ENCODE assay signal across 8 mouse cellular contexts in the genomic region with DNA sequence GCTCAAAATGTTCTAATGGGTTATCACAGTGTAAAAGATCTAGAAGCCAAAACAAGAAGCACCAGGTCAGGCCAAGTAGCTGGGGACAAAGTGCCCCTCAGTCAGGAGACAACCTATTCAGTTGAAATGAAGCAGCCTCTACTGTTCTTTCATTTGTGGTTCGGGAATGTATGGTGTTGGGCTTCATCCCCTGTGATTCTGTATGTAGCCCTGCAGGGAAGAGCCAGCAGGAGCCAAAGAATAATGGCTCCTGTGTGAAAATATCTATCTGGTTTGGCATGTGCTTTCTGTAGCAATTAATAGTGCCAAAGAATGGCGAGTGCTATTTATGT. TPM values are rescaled to one million over a fixed set of nuclear protein-coding genes. Genes with fewer than 3 reads are reported as not detected.
DNase-seq lines count a peak whose midpoint lies in the region; ATAC-seq and TF ChIP-seq lines count a peak whose summit lies in the region.

No protein-coding gene starts in this region.

- peak overlapping the region; percentile 83 for H3K4me2 ChIP-seq in heart, embryonic 13.5 days
- peak overlapping the region; percentile 61 for H3K4me2 ChIP-seq in forebrain, embryonic 16.5 days (ENCODE audit: low read length)

- WGBS in heart, embryonic 13.5 days = 3% methylated on average over 2 of the region's 2 CpGs
- WGBS in forebrain, embryonic 16.5 days = 2% methylated on average over 2 of the region's 2 CpGs

- peak overlapping the region; percentile 78 for H3K4me3 ChIP-seq in heart, embryonic 13.5 days
- peak overlapping the region; percentile 74 to 79 for H3K4me3 ChIP-seq in ES-E14 (ENCODE audit: insufficient read depth in 1 of 2, low read depth in 1 of 2, low read length in 2 of 2, poor library complexity in 1 of 2, severe bottlenecking in 1 of 2)
- peak overlapping the region; percentile 93 for H3K4me3 ChIP-seq in forebrain, embryonic 16.5 days (replicated peaks; ENCODE audit: low read length)

- no peak for ATAC-seq in heart, embryonic 13.5 days (ENCODE audit: extremely low read depth, insufficient number of reproducible peaks, low FRiP score, low TSS enrichment)
- ATAC-seq in forebrain, embryonic 16.5 days = peak; percentile 26
- peak; percentile 13 for ATAC-seq in megakaryocyte, adult 5-6 weeks (ENCODE audit: poor library complexity, severe bottlenecking)

- peaks cover 33% of the 10 kb centered on the region for H3K4me1 ChIP-seq in heart, embryonic 13.5 days
- H3K4me1 ChIP-seq in ES-E14 (ENCODE audit: control insufficient read depth in 2 of 2, insufficient read depth in 2 of 2, low read length in 2 of 2, poor library complexity in 1 of 2) = peaks cover 11 to 18% of the 10 kb centered on the region in 2 experiments
- peaks cover 24% of the 10 kb centered on the region for H3K4me1 ChIP-seq in forebrain, embryonic 16.5 days (replicated peaks; ENCODE audit: control insufficient read depth, insufficient read depth, low read length)

- in situ Hi-C loops in ES-E14 (cut with MboI; ENCODE audit: low sequenced_read_pairs in 2 of 2, unreplicated experiment in 2 of 2) = no loop called here

- no peaks in the 10 kb centered on the region for H3K9me3 ChIP-seq in heart, embryonic 13.5 days
- H3K9me3 ChIP-seq in ES-E14 (ENCODE audit: control insufficient read depth, insufficient read depth, low read depth, low read length) = no peaks in the 10 kb centered on the region
- no peaks in the 10 kb centered on the region for H3K9me3 ChIP-seq in forebrain, embryonic 16.5 days (ENCODE audit: control insufficient read depth, low read length)

- no peaks in the 10 kb centered on the region for H3K27me3 ChIP-seq in heart, embryonic 13.5 days (replicated peaks)
- no peaks in the 10 kb centered on the region for H3K27me3 ChIP-seq in forebrain, embryonic 16.5 days (replicated peaks; ENCODE audit: control insufficient read depth, insufficient read depth, low read length)

- DNase-seq in heart, adult 11 months = no peak
- DNase-seq in ES-E14 (ENCODE audit: low read depth, low spot score) = no peak
- DNase-seq in spleen, adult 18-20 months = no peak
- DNase-seq in T-cell, adult 2 months (ENCODE audit: low spot score) = no peak
- DNase-seq in yolk sac, embryonic 10.5 days (ENCODE audit: low spot score) = no peak

- peak overlapping the region; percentile 93 for H3K27ac ChIP-seq in heart, embryonic 13.5 days (replicated peaks)
- H3K27ac ChIP-seq in ES-E14 (ENCODE audit: insufficient read depth, low read depth, low read length, poor library complexity, severe bottlenecking) = peak overlapping the region; percentile 52; the same call in 1 of the 2 replicates
- H3K27ac ChIP-seq in forebrain, embryonic 16.5 days (ENCODE audit: low read length) = peak overlapping the region; percentile 85

- H3K36me3 ChIP-seq in heart, embryonic 13.5 days = peaks cover 28% of the 10 kb centered on the region
- H3K36me3 ChIP-seq in ES-E14 (ENCODE audit: control insufficient read depth, insufficient read depth, low read length, poor library complexity, severe bottlenecking) = peaks cover 6% of the 10 kb centered on the region; the same call in 1 of the 2 replicates
- H3K36me3 ChIP-seq in forebrain, embryonic 16.5 days (ENCODE audit: control insufficient read depth, insufficient read depth) = peaks cover 3% of the 10 kb centered on the region; the same call in 1 of the 2 replicates

- peak overlapping the region; percentile 90 for H3K9ac ChIP-seq in heart, embryonic 13.5 days
- H3K9ac ChIP-seq in ES-E14 (ENCODE audit: insufficient read depth, low read depth, low read length, poor library complexity, severe bottlenecking) = peak overlapping the region; percentile 75; the same call in 1 of the 2 replicates
- H3K9ac ChIP-seq in forebrain, embryonic 16.5 days (replicated peaks; ENCODE audit: low read depth, low read length) = peak overlapping the region; percentile 95

TF ChIP-seq in ES-E14, 5 proteins besides CTCF, POLR2A, EP300 and RAD21:
- no peak for TF ChIP-seq ZC3H11A (IDR thresholded peaks at IDR 0.05; ENCODE audit: borderline replicate concordance, low read depth, low read length)
- TF ChIP-seq HCFC1 (IDR thresholded peaks at IDR 0.05; ENCODE audit: borderline replicate concordance, insufficient read depth, low read length) = no peak
- TF ChIP-seq MAFK (IDR thresholded peaks at IDR 0.05; ENCODE audit: insufficient read depth, low read depth, low read length) = no peak
- no peak for TF ChIP-seq ZNF384 (IDR thresholded peaks at IDR 0.05; ENCODE audit: low read depth, low read length)
- TF ChIP-seq CHD2 (IDR thresholded peaks at IDR 0.05; ENCODE audit: low read depth, low read length) = no peak

RNA-seq across cellular contexts. Expression of gene Fbxo22, which starts 0.3 kb away (rescaled TPM):
- polyA plus RNA-seq in heart, embryonic 13.5 days (2015; fragmentation: Nextera tagmentation; extraction: Ambion mirVana) = 54.4 and 61.1 TPM in 2 replicates
- total RNA-seq in ES-E14 (2012; rRNA removed) = 58.4 and 60.5 TPM in 2 replicates
- 91.4 and 93.5 TPM in 2 replicates for polyA plus RNA-seq in forebrain, embryonic 16.5 days (2015; fragmentation: Nextera tagmentation; extraction: Ambion mirVana)
- total RNA-seq in megakaryocyte, adult 5-6 weeks (2015) = 42.4 and 44.7 TPM in 2 replicates
- 41.0 and 49.4 TPM in 2 replicates for total RNA-seq in megakaryocyte, adult 5-6 weeks (2017)

RNA-seq across cellular contexts. Expression of gene Ube2q2, which starts 59.8 kb away (rescaled TPM):
- 26.2 and 27.7 TPM in 2 replicates for polyA plus RNA-seq in heart, embryonic 13.5 days (2015; fragmentation: Nextera tagmentation; extraction: Ambion mirVana)
- total RNA-seq in ES-E14 (2012; rRNA removed) = 21.5 and 24.9 TPM in 2 replicates
- polyA plus RNA-seq in forebrain, embryonic 16.5 days (2015; fragmentation: Nextera tagmentation; extraction: Ambion mirVana) = 36.0 and 39.7 TPM in 2 replicates
- total RNA-seq in megakaryocyte, adult 5-6 weeks (2015) = 31.9 and 33.6 TPM in 2 replicates
- 35.5 and 43.4 TPM in 2 replicates for total RNA-seq in megakaryocyte, adult 5-6 weeks (2017)
